Mouse (Mus musculus): ENCODE measurements around the gene Ddx42.
"Not testable (repeated sequence)": the region's sequence is repeated elsewhere in the genome, so short reads cannot be mapped to it uniquely, and the experiment has no call there.

Gene Ddx42

GRCm38 (mm10) chr11:106216730-106217490 lies at the start of gene Ddx42:
Gene Ddx42, plus strand, starts transcription at chr11:106216926.
- DNase-seq (ENCODE audit: low spot score): peak; percentile 96

GRCm38 (mm10) chr11:106167435-106167834 lies 49.3 kb upstream of the Ddx42 start:
- DNase-seq (ENCODE audit: low spot score): no peak

GRCm38 (mm10) chr11:106170807-106171206 lies 45.9 kb upstream of the Ddx42 start:
- DNase-seq (ENCODE audit: low spot score): peak; percentile 28

GRCm38 (mm10) chr11:106173228-106173627 lies 43.5 kb upstream of the Ddx42 start:
- no peak for DNase-seq (ENCODE audit: low spot score)

GRCm38 (mm10) chr11:106174372-106174771 lies 42.4 kb upstream of the Ddx42 start:
- no peak for DNase-seq (ENCODE audit: low spot score)

- DNase-seq (ENCODE audit: low spot score): no peak
Measured at GRCm38 (mm10) chr11:106175081-106175480, 41.6 kb upstream of the Ddx42 start.

- DNase-seq (ENCODE audit: low spot score): no peak
Measured at GRCm38 (mm10) chr11:106176372-106176771, 40.4 kb upstream of the Ddx42 start.

- DNase-seq (ENCODE audit: low spot score): no peak
Measured at GRCm38 (mm10) chr11:106178036-106178782, 38.5 kb upstream of the Ddx42 start.

GRCm38 (mm10) chr11:106179711-106180448 lies 36.8 kb upstream of the Ddx42 start:
- DNase-seq (ENCODE audit: low spot score): no peak

GRCm38 (mm10) chr11:106180449-106180801 lies 36.3 kb upstream of the Ddx42 start:
- no peak for DNase-seq (ENCODE audit: low spot score)

GRCm38 (mm10) chr11:106187326-106187725 lies 29.4 kb upstream of the Ddx42 start:
- no peak for DNase-seq (ENCODE audit: low spot score)

GRCm38 (mm10) chr11:106191716-106192115 lies 25.0 kb upstream of the Ddx42 start:
- no peak for DNase-seq (ENCODE audit: low spot score)

- no peak for DNase-seq (ENCODE audit: low spot score)
Measured at GRCm38 (mm10) chr11:106192241-106192640, 24.5 kb upstream of the Ddx42 start.

GRCm38 (mm10) chr11:106192657-106193370 lies 23.9 kb upstream of the Ddx42 start:
- DNase-seq (ENCODE audit: low spot score): peak; percentile 4

- peak; percentile 98 for DNase-seq (ENCODE audit: low spot score)
Measured at GRCm38 (mm10) chr11:106193371-106194154, 23.2 kb upstream of the Ddx42 start.

GRCm38 (mm10) chr11:106194155-106194541 lies 22.6 kb upstream of the Ddx42 start:
- DNase-seq (ENCODE audit: low spot score): no peak

- DNase-seq (ENCODE audit: low spot score): no peak
Measured at GRCm38 (mm10) chr11:106194891-106195290, 21.8 kb upstream of the Ddx42 start.

- no peak for DNase-seq (ENCODE audit: low spot score)
Measured at GRCm38 (mm10) chr11:106195341-106195740, 21.4 kb upstream of the Ddx42 start.

- no peak for DNase-seq (ENCODE audit: low spot score)
Measured at GRCm38 (mm10) chr11:106198277-106198676, 18.4 kb upstream of the Ddx42 start.

- not testable (repeated sequence) for DNase-seq (ENCODE audit: low spot score)
Measured at GRCm38 (mm10) chr11:106199997-106200396, 16.7 kb upstream of the Ddx42 start.

- DNase-seq (ENCODE audit: low spot score): no peak
Measured at GRCm38 (mm10) chr11:106200756-106201155, 16.0 kb upstream of the Ddx42 start.
